Mouse (Mus musculus): ENCODE measurements at regions not wholly inside any gene's neighbourhood (a gene's known extent, or its start where the extent isn't known, plus 50 kb on each side); places are given as distances from the start of the nearest gene placed in this dataset.

DNA sequence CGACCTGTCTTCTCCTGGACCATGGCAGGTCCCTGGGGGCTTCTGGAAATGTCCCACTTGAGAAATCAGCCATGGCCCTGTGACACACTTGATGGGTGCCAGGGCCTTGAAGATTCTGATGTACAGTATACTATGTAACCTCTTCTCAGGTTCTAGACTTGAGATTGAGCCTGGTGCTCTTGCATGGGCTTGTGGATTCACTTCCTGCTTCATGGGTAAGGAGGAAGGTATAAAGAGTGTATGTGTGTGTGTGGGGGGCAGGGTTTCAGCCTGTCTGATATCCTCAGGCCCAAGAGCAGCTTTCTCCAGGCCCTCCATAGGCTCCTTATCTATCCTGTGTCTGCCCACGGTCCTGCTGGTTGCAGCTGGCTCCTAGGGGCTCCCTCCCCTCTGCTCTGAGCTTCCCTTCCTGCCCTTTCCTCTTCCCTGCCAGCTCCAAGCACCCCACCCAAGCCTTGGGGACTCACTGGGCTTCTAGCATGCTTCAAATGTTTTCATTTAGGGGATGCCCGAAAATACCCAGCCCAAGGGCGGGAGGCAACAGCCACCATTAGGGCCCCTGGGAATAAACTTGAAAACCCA, 61.9 kb upstream of the Ccnd1 start:
- no peak overlapping the region for H3K4me2 ChIP-seq
- no peak overlapping the region for H3K27ac ChIP-seq
- H3K4me3 ChIP-seq (replicated peaks): no peak overlapping the region
- H3K4me1 ChIP-seq: no peaks in the 10 kb centered on the region; the same call in 1 of the 2 replicates
- no peaks in the 10 kb centered on the region; the same call in 1 of the 2 replicates for H3K27me3 ChIP-seq
- ATAC-seq (ENCODE audit: low FRiP score): no peak
- no peaks in the 10 kb centered on the region for H3K9me3 ChIP-seq
- no peaks in the 10 kb centered on the region for H3K36me3 ChIP-seq (replicated peaks)
- no peak overlapping the region for H3K9ac ChIP-seq
- 76% methylated on average over 4 of the region's 4 CpGs for WGBS

DNA sequence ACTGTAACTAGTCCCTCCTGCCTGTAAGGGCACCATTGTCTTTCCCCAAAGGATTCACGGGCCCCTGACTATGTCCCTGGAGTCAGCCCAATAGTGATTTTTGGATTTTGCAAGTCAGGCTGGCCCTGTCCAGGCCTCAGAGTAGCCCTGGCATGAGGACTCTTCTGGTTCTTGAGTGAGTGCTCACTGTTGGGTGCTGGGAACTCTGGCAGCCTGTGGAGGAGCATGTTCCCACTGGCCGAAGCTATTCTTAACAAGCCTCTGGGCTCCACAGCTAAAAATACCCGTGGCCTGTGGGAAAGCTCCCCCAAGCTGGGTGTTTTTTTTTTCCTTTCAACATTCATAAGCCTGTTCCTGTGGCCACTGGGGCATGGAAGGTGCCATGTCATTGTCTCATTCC, 60.0 kb upstream of the Ccnd1 start:
- no peaks in the 10 kb centered on the region for H3K36me3 ChIP-seq (replicated peaks)
- H3K4me2 ChIP-seq: no peak overlapping the region
- H3K9ac ChIP-seq: no peak overlapping the region
- H3K27me3 ChIP-seq: no peaks in the 10 kb centered on the region
- WGBS: 81% methylated on average over 3 of the region's 3 CpGs
- no peaks in the 10 kb centered on the region; the same call in 1 of the 2 replicates for H3K4me1 ChIP-seq
- H3K4me3 ChIP-seq (replicated peaks): no peak overlapping the region
- no peak overlapping the region for H3K27ac ChIP-seq
- H3K9me3 ChIP-seq: no peaks in the 10 kb centered on the region
- ATAC-seq (ENCODE audit: low FRiP score): no peak

DNA sequence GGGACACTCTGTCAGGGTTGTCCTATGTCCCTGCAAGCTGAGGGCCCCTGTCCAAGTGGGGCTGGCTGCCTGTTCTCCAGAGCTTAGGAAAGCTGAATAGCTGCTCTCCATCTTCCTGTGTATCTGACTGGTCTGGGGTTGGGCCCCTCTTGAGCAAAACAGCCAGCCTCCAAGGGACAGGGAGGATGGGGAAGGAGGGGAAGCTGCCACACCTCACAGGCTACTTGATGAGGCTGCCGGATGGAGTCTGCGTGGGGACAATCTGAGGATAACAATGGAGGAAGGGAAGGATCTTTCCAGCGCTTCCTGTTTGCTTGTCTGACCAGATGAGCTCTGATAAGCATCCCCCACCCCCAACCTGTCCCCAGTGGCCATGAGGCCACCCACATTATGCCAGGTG, 57.1 kb upstream of the Ccnd1 start:
- WGBS: 73% methylated on average over 3 of the region's 3 CpGs
- H3K4me1 ChIP-seq: no peaks in the 10 kb centered on the region; the same call in 1 of the 2 replicates
- no peaks in the 10 kb centered on the region for H3K9me3 ChIP-seq
- no peak overlapping the region for H3K4me2 ChIP-seq
- H3K36me3 ChIP-seq (replicated peaks): no peaks in the 10 kb centered on the region
- H3K27ac ChIP-seq: no peak overlapping the region
- H3K4me3 ChIP-seq (replicated peaks): no peak overlapping the region
- no peak overlapping the region for H3K9ac ChIP-seq
- no peaks in the 10 kb centered on the region for H3K27me3 ChIP-seq
- no peak for ATAC-seq (ENCODE audit: low FRiP score)

DNA sequence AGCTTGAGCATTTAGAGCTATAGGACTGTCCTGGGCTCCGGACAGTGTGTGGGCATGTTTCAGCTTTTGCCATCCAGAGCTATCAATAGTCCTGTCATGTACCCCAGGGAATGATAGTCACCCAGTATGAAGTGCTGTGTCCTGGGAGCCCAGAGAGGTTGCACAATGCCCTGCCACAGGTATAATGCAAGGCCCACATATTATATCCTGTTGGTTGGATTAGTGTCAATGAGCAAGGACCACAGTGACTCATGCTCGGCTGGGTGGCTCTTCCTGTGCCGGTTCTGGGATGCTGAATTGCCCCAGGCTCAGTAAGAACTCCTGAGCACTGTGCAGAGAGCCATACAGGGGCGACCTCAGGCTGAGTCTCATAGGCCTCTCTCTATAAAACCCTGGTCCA, 54.5 kb upstream of the Ccnd1 start:
- ATAC-seq (ENCODE audit: low FRiP score): no peak
- no peak overlapping the region for H3K4me3 ChIP-seq (replicated peaks)
- H3K27ac ChIP-seq: no peak overlapping the region
- H3K4me2 ChIP-seq: no peak overlapping the region
- no peaks in the 10 kb centered on the region for H3K27me3 ChIP-seq
- no peaks in the 10 kb centered on the region for H3K36me3 ChIP-seq (replicated peaks)
- H3K9me3 ChIP-seq: no peaks in the 10 kb centered on the region
- 80% methylated on average over 4 of the region's 4 CpGs for WGBS
- H3K9ac ChIP-seq: no peak overlapping the region
- H3K4me1 ChIP-seq: no peaks in the 10 kb centered on the region; the same call in 1 of the 2 replicates

DNA sequence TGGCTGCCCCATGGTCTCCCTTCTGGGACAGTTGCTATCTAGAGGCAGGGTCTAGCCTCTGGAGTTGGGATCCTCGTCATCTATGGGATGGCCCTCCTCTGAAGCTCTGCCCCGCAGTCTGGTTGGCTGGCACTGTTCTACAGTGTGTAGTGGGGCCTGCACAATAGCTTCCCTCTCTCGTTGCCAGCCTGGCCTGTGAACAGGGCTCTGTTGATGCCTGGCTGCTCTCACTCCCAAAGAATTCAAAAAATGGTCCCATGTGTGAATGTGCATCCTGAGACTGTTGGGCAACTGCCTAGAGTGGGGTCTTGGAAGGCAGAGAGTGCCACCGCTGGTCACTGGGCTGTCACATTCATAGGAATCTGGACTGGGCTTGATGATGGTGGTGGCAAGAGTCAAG, 53.8 kb upstream of the Ccnd1 start:
- ATAC-seq (ENCODE audit: low FRiP score): no peak
- Histone ChIP-seq H3K4me2 (no peak overlapping the region), H3K4me3 (replicated peaks) (no peak overlapping the region), H3K9ac (no peak overlapping the region), H3K27ac (no peak overlapping the region), H3K27me3 (no peaks in the 10 kb centered on the region), H3K4me1 (no peaks in the 10 kb centered on the region; the same call in 1 of the 2 replicates), H3K36me3 (replicated peaks) (no peaks in the 10 kb centered on the region), H3K9me3 (no peaks in the 10 kb centered on the region)
- 85% methylated on average over 4 of the region's 4 CpGs for WGBS

DNA sequence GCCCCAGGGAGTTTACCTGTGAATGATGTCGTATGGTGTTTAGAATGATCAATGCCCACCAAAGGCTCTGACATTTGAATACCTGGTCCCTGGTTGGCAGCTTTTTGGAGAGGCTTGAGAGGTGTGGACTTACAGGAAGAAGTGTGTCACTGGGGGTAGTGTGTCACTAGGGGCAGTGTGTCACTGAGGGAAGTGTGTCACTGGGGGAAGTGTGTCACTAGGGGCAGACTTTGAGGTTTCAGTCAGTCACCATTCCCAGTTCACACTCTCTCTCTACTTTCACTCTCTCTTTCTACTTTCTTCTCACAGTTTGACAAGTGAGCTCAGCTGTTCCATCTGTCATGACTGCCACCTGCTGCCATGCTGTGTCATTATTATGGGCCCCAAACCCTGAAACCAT, 52.0 kb upstream of the Ccnd1 start:
- Histone ChIP-seq H3K4me3 (replicated peaks) (no peak overlapping the region), H3K4me1 (no peaks in the 10 kb centered on the region; the same call in 1 of the 2 replicates), H3K9me3 (no peaks in the 10 kb centered on the region), H3K27ac (no peak overlapping the region), H3K9ac (no peak overlapping the region), H3K4me2 (no peak overlapping the region), H3K27me3 (no peaks in the 10 kb centered on the region), H3K36me3 (replicated peaks) (no peaks in the 10 kb centered on the region)
- 83% methylated on average over 1 of the region's 1 CpGs for WGBS
- no peak for ATAC-seq (ENCODE audit: low FRiP score)
